Mouse (Mus musculus) right cerebral cortex, postnatal 25 days (tissue): Measurements from ENCODE around the gene Gltpd2.

Experiments
- DNase-seq: peaks from one replicate; pipeline ENCODE4 v3.0.0; 2022

Gltpd2 gene

GRCm38 (mm10) chr11:70566586-70566985, 47.6 kb downstream of the Gltpd2 start:
- DNase-seq, result no peak
